Mouse (Mus musculus) hindbrain, embryonic 11.5 days (tissue): ENCODE measurements around the gene BC017158. TPM values are rescaled to one million over a fixed set of nuclear protein-coding genes. Genes with fewer than 3 reads are reported as not detected.
A peak's percentile ranks its signal among the peaks of the same experiment; 100 is the strongest.

Source experiments
- ATAC-seq: fragments of 200-750 bp; cut with Nextera tagmentation; 2 replicates; pipeline ENCODE4 v1.8.0; 2017; ENCODE audit warnings: mild to moderate bottlenecking, moderate TSS enrichment, moderate library complexity; ENCODE audit not compliant: low FRiP score
- DNase-seq: peaks from one replicate; pipeline ENCODE4 v3.0.0-alpha.2; 2015; ENCODE audit warnings: low spot score
- H3K27ac ChIP-seq: fragments of 300-500 bp; sonication (generic); 2 replicates; pipeline ENCODE4 v1.5.1; 2014; ENCODE audit warnings: mild to moderate bottlenecking, low read depth, low read length
- H3K27me3 ChIP-seq: fragments of 300-500 bp; sonication (generic); 2 replicates; pipeline ENCODE4 v1.6.1; 2014; ENCODE audit warnings: mild to moderate bottlenecking, low read length, moderate library complexity, mixed read lengths; ENCODE audit not compliant: control insufficient read depth, insufficient read depth
- H3K36me3 ChIP-seq: fragments of 300-500 bp; sonication (generic); 2 replicates; pipeline ENCODE4 v1.6.1; 2014; ENCODE audit warnings: mild to moderate bottlenecking, low read length, moderate library complexity, mixed read lengths; ENCODE audit not compliant: control insufficient read depth, insufficient read depth
- H3K4me1 ChIP-seq: fragments of 300-500 bp; sonication (generic); replicated peaks from 2 replicates; pipeline ENCODE4 v1.6.1; 2014; ENCODE audit warnings: low read length, mixed read lengths; ENCODE audit not compliant: control insufficient read depth, insufficient read depth
- H3K4me2 ChIP-seq: fragments of 300-500 bp; sonication (generic); replicated peaks from 2 replicates; pipeline ENCODE4 v1.6.1; 2014; ENCODE audit warnings: mild to moderate bottlenecking, low read depth, low read length
- H3K4me3 ChIP-seq: fragments of 300-500 bp; sonication (generic); 2 replicates; pipeline ENCODE4 v1.5.1; 2014; ENCODE audit warnings: low read depth, low read length
- H3K9ac ChIP-seq: fragments of 300-500 bp; sonication (generic); 2 replicates; pipeline ENCODE4 v1.6.1; 2014; ENCODE audit warnings: low read depth, low read length
- H3K9me3 ChIP-seq: fragments of 300-500 bp; sonication (generic); 2 replicates; pipeline ENCODE4 v1.6.1; 2016; ENCODE audit warnings: low read length; ENCODE audit not compliant: control insufficient read depth
- WGBS: fragments of 180-500 bp; shearing (Covaris S2); extraction: QIAGEN DNeasy Blood & Tissue Kit; methylation state at CpG from one replicate; pipeline ENCODE4 v1.1.7; 2014; 5-methylcytosine and 5-hydroxymethylcytosine counted together
- polyA plus RNA-seq: library from polyadenylated mRNA; unstranded; fragments of >200 nt; fragmentation: Nextera tagmentation; extraction: Ambion mirVana; gene quantifications from 2 replicates; pipeline ENCODE4 v1.2.1, GENCODE M21; 2014

Gene BC017158
- polyA plus RNA-seq, 1 experiment from 2014 or later = 22.0 TPM

DNA sequence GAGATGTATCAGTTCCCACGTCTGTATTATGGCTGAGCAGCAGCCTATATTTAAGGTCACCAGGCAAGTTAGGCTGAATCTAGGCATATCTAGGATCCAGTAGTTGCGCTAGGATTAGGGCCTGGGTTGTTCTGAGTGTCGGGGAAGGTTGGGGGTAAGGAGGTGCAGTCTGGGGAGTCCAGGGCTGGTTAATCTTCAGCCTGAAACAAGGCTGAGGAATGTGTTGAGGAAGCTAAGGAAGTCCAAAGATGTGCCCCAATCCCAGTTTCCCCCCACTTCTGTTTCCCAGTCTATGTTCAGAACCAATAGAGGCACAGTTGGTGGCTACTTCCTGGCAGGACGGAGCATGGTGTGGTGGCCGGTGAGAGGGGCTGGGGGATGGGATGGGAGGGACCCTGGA is 31.9 kb downstream of the BC017158 start:
- no peak for DNase-seq
- WGBS = 68% methylated on average over 5 of the region's 5 CpGs

DNA sequence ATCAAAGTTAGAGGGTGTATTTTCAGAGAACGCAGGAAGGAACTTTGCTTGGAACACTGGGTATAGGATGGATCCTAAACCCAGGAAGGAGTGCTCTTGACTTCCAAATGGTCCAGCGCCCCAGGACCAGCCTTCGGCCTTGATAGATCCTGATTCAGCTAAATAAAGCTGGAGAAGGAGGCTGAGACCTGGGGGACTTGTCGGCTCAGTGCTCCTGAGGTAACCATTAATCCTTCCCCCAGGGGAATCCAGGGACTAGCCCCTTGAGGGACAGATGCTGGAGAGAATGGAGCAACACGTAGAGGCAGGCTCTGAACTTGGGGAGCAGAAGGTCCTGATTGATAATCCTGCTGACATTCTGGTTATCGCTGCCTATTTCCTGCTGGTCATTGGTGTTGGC is 32.6 kb downstream of the BC017158 start, which contains the start of gene Slc5a2:
TSS of gene Slc5a2 (plus strand) at position 247 of the 400 bp plus-strand sequence.
- no peaks in the 10 kb centered on the region for H3K4me1 ChIP-seq
- DNase-seq = no peak
- H3K9me3 ChIP-seq = no peaks in the 10 kb centered on the region
- H3K9ac ChIP-seq = no peak within 1 kb of the TSS
- H3K27ac ChIP-seq = no peak within 1 kb of the TSS
- WGBS = 85% methylated on average over 6 of the region's 6 CpGs
- no peak within 1 kb of the TSS for H3K4me3 ChIP-seq
- H3K36me3 ChIP-seq = no peaks in the 10 kb centered on the region
- no peak for ATAC-seq
- no peaks in the 10 kb centered on the region for H3K27me3 ChIP-seq
- H3K4me2 ChIP-seq = no peak within 1 kb of the TSS

More for the DNA sequence above, 31.9 kb downstream of the BC017158 start:
- Histone ChIP-seq H3K9ac (no peak overlapping the region), H3K4me1 (no peaks in the 10 kb centered on the region), H3K27ac (no peak overlapping the region), H3K4me2 (no peak overlapping the region), H3K27me3 (no peaks in the 10 kb centered on the region), H3K4me3 (no peak overlapping the region), H3K36me3 (no peaks in the 10 kb centered on the region), H3K9me3 (no peaks in the 10 kb centered on the region)
- no peak for ATAC-seq

GRCm38 (mm10) chr7:128256783-128257334 is 41.1 kb downstream of the BC017158 start:
- no peaks in the 10 kb centered on the region; the same call in 1 of the 2 replicates for H3K4me1 ChIP-seq
- no peak overlapping the region for H3K4me3 ChIP-seq
- no peak overlapping the region for H3K4me2 ChIP-seq
- no peak overlapping the region for H3K9ac ChIP-seq
- no peaks in the 10 kb centered on the region for H3K9me3 ChIP-seq
- no peaks in the 10 kb centered on the region for H3K36me3 ChIP-seq
- ATAC-seq (no peak), DNase-seq (no peak)
- no peak overlapping the region for H3K27ac ChIP-seq
- H3K27me3 ChIP-seq = no peaks in the 10 kb centered on the region; the same call in 1 of the 2 replicates
- 65% methylated on average over 5 of the region's 5 CpGs for WGBS

DNA sequence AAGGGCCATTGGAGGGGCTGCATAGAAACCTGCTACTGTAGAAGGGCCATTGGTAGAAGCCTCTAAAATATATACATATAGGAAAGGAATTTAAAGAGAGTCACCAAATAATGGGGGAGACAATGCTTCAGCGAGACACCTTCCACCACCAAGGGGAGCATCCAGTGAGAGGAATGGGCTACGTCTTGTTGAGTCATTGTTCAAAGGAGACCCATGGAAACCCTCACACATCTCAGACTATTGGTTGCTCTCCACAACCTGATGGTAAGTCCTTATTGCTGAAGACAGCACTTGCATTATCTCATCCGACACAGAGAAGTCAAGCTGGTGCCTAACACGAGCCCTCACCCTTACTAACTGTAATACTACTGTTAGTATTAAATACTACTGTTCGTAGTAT is 42.2 kb downstream of the BC017158 start:
- no peaks in the 10 kb centered on the region for H3K9me3 ChIP-seq
- peaks cover 3% of the 10 kb centered on the region; the same call in 1 of the 2 replicates for H3K27me3 ChIP-seq
- H3K27ac ChIP-seq = no peak overlapping the region
- no peaks in the 10 kb centered on the region; the same call in 1 of the 2 replicates for H3K4me1 ChIP-seq
- no peak for DNase-seq
- H3K4me2 ChIP-seq = no peak overlapping the region
- no peak for ATAC-seq
- H3K9ac ChIP-seq = no peak overlapping the region
- no peak overlapping the region for H3K4me3 ChIP-seq
- H3K36me3 ChIP-seq = no peaks in the 10 kb centered on the region
- 84% methylated on average over 5 of the region's 5 CpGs for WGBS

GRCm38 (mm10) chr7:128254978-128255377 is 43.0 kb downstream of the BC017158 start:
- H3K9ac ChIP-seq = no peak overlapping the region
- peaks cover 3% of the 10 kb centered on the region; the same call in 1 of the 2 replicates for H3K27me3 ChIP-seq
- no peak overlapping the region for H3K4me2 ChIP-seq
- DNase-seq (no peak), ATAC-seq (no peak)
- no peak overlapping the region for H3K27ac ChIP-seq
- WGBS = 59% methylated on average over 2 of the region's 2 CpGs
- no peaks in the 10 kb centered on the region; the same call in 1 of the 2 replicates for H3K4me1 ChIP-seq
- no peak overlapping the region for H3K4me3 ChIP-seq
- H3K36me3 ChIP-seq = no peaks in the 10 kb centered on the region
- H3K9me3 ChIP-seq = no peaks in the 10 kb centered on the region

DNA sequence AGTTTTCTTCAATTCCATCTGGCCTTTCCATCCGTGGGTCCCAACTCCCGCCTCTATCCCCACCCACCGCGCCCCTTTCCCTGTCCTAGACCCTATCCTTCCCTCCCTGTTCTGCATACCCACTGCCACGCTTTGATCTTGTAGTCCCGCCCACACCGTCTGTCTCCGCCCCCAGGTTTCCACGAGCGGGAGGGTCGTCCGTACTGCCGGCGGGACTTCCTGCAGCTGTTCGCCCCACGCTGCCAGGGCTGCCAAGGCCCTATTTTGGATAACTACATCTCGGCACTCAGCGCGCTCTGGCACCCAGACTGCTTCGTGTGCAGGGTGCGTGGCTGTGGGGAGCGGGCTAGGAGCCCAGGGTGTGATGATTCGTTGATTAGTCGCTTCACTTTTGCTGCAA is 45.4 kb downstream of the BC017158 start:
- Histone ChIP-seq H3K4me3 (peak overlapping the region; percentile 18; the same call in 1 of the 2 replicates), H3K27me3 (peaks cover 3% of the 10 kb centered on the region; the same call in 1 of the 2 replicates), H3K27ac (no peak overlapping the region), H3K9ac (peak overlapping the region; percentile 3; the same call in 1 of the 2 replicates), H3K4me2 (peak overlapping the region; percentile 26), H3K36me3 (no peaks in the 10 kb centered on the region), H3K4me1 (no peaks in the 10 kb centered on the region; the same call in 1 of the 2 replicates), H3K9me3 (no peaks in the 10 kb centered on the region)
- ATAC-seq (no peak), DNase-seq (peak; percentile 62)
- 12% methylated on average over 24 of the region's 24 CpGs for WGBS

GRCm38 (mm10) chr7:128251946-128252345 is 46.0 kb downstream of the BC017158 start:
- no peak overlapping the region for H3K4me3 ChIP-seq
- DNase-seq (no peak), ATAC-seq (no peak)
- H3K27ac ChIP-seq = no peak overlapping the region
- no peak overlapping the region; the same call in 1 of the 2 replicates for H3K9ac ChIP-seq
- peaks cover 3% of the 10 kb centered on the region; the same call in 1 of the 2 replicates for H3K27me3 ChIP-seq
- WGBS = 53% methylated on average over 12 of the region's 12 CpGs
- H3K9me3 ChIP-seq = no peaks in the 10 kb centered on the region
- H3K36me3 ChIP-seq = no peaks in the 10 kb centered on the region
- H3K4me2 ChIP-seq = no peak overlapping the region
- H3K4me1 ChIP-seq = no peaks in the 10 kb centered on the region; the same call in 1 of the 2 replicates

DNA sequence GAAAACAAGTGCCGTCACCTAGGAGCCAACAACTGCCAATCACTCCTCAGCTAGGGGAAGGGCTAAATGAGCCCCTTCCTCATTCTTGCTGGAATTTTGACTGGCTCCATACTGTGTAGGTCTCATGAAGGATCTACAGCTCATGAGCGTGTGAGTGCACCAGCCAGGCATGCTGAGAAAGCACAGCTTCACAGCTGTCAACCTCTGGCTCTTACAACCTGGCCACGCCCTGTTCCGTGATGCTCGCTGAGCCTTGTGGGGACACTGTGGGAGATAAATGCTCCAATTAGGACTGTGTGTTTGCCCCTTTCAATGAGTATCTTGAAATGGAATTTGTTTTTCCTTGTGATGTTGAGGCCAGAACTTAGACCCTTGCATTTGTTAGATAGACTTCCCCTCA is 48.0 kb downstream of the BC017158 start:
- Histone ChIP-seq H3K36me3 (no peaks in the 10 kb centered on the region), H3K9ac (no peak overlapping the region), H3K4me3 (no peak overlapping the region), H3K27ac (no peak overlapping the region), H3K4me1 (no peaks in the 10 kb centered on the region; the same call in 1 of the 2 replicates), H3K9me3 (no peaks in the 10 kb centered on the region), H3K27me3 (peaks cover 3% of the 10 kb centered on the region; the same call in 1 of the 2 replicates), H3K4me2 (no peak overlapping the region)
- 88% methylated on average over 5 of the region's 5 CpGs for WGBS
- ATAC-seq = no peak
- no peak for DNase-seq
